Mouse (Mus musculus): ENCODE results near the gene Mettl3. TPM values are rescaled to one million over a fixed set of nuclear protein-coding genes. Genes with fewer than 3 reads are reported as not detected.
"Not testable (repeated sequence)": the region's sequence is repeated elsewhere in the genome, so short reads cannot be mapped to it uniquely, and the experiment has no call there.

Gene Mettl3
- total RNA-seq, 2 experiments from 2014 or later = 15.7 to 18.8 TPM

DNA sequence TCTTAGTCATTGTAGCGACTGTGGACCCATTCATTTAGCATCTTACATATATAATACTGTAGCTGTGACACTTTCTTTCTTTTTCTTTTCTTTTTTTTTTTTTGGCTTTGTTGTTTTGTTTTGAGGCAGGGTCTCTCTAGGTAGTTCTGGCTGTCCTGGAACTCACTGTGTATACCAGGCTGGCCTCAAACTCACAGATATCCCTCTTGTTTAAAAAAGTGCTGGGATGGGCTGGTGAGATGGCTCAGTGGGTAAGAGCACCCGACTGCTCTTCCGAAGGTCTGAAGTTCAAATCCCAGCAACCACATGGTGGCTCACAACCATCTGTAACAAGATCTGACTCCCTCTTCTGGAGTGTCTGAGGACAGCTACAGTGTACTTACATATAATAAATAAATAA is 1.4 kb downstream of the Mettl3 start:
- DNase-seq = not testable (repeated sequence)
- intact Hi-C loops (cut with DNase I) = loop anchor here (10.0 kb wide), 1 partner anchor 419 kb away; the partner anchor contains the start of gene Mettl17

DNA sequence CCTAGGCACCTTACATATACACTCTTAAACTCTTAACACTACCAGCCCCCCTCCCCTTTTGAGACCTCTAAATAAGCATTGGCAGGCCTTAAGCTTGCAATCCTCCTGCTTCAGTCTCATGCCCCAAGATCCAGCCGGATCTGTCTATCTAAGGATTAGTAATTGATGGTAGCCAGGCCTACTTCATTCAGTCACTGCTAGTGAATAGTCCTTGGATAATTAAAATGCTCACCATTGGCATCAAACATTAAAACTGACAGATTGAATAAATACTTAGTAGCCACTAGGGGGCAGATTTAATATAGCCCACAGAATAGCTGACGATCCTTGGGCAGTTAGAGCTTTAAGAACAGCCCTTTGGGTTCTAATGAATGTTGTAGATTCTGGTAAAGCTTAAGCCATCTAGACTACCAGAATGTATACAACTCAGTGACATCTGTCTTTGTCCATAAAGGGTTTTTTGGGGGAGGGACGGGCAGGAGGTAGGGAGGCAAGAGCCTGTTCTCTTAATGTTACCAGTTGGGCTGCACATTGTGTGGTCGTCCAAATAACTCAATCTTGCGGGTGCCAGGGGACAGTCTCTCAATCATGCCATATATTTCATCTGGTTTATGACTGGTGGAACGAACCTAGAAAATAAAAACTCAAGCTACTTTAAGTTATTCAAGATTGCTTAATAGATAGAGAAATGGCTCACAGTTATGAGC is 9.2 kb downstream of the Mettl3 start:
- intact Hi-C loops (cut with DNase I) = loop anchor here (1.0 kb wide), 1 partner anchor 43 kb away; no protein-coding TSS in a partner anchor
- DNase-seq = no peak

DNA sequence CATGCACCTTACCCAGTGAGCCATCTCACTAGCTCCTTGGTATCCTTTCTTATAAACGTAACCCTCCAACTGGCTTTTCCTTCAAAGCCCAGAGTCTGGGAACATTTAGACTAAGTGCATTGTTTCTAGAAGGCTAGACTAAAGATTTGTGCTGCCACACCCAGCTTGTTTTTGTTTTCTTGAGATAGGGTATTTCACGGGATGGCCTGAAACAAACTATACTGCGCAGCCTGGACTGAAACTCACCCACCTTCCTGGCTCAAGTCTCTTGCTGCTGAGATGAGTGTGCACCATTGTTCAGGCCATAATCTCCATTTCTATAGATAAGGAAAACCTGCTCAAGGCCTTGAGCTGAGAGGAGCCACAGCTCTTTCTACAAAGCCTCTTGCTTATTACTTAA is 20.7 kb downstream of the Mettl3 start:
- intact Hi-C loops (cut with DNase I) = no loop called here
- no peak for DNase-seq

DNA sequence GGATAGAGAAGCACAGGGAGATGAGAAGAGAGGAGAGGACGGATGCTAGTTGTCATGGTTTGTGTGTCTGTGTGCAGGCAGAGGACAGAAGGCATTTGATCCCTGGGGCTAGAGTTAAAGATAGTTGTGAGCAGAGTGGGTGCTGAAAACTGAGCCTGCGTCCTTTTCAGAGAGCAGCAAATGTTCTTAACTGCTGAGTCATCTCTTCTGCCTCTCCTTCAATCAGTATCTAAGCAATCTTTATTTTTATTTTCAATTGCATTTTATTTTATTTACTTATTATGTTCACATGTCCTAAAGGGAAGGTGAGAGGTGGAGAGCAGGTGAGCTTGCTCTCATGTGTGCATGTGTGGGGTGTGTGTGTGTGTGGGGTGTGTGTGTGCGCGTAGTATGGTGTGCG is 21.3 kb downstream of the Mettl3 start:
- intact Hi-C loops (cut with DNase I) = no loop called here

DNA sequence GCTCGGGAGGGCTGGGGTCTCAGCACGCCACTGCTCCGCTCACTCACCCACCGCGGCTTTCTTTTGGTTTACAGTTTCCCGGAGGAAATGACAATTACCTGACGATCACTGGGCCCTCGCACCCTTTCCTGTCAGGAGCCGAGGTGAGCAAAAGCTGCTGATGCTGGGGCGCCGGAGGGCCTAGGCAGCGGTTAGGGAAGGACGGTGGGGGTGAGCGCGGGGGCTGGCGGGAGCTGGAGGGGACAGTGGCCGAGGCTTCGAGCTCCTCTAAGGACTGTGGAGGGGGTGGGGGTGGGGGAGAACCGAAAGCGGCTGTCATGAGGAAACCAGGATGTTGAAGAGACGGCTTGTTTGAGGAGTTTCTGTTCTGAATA is 25.2 kb downstream of the Mettl3 start:
- intact Hi-C loops (cut with DNase I) = loop anchor here (1.0 to 2.0 kb wide), 3 partner anchors 23 to 40 kb away; partner anchors contain the start of genes Chd8 and Mettl3
- DNase-seq = no peak

More for the DNA sequence above, 21.3 kb downstream of the Mettl3 start:
- no peak for DNase-seq

DNA sequence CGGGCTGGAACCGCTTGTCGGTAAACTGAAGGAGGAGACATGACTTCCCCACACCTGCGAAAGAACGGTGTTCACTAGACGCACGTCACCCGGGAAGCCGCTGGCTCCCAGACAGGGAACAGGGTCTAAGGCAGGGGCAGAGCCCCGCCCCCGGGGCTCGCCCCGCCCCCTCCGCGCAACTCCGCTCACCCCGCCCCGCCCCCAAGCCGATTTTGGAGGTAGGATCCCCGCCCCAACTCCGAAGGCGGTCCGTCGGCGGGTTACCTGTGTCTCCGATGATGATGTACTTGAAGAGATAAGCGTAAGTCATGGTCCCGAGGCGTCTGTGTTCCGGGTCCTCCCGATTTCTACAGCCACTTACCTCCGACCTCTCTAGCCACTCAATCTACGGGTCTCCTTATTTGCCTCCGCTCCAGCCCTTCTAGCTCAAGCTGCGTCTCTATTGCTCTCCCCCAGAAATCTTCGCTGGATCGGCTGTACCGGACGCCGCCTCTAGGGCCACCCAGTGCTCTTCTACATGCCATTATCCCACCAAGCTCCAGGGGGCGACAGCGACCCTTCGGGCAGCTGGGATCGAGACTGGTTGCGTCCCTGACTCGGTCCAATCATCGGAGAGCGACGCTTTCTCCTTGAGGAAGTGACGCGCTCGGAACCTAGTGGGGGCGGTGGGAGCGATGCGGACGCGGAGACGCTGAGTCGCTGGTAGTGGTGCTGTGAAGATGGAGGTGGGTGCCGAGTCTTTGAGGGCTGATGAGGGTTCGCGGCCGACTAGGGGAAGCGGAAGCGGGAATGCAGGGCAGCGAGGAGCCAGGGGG is 25.8 kb downstream of the Mettl3 start, which contains the start of the genes Tox4 and Rab2b:
TSS of gene Tox4 (plus strand) at position 215 of the 815 bp plus-strand sequence.
TSS of gene Rab2b (minus strand) at position 614 of the 815 bp plus-strand sequence.
- DNase-seq = peak; percentile 99 to 100
- intact Hi-C loops (cut with DNase I) = loop anchor here (1.0 to 2.0 kb wide), 3 partner anchors 22 to 40 kb away; partner anchors contain the start of genes Chd8 and Mettl3

DNA sequence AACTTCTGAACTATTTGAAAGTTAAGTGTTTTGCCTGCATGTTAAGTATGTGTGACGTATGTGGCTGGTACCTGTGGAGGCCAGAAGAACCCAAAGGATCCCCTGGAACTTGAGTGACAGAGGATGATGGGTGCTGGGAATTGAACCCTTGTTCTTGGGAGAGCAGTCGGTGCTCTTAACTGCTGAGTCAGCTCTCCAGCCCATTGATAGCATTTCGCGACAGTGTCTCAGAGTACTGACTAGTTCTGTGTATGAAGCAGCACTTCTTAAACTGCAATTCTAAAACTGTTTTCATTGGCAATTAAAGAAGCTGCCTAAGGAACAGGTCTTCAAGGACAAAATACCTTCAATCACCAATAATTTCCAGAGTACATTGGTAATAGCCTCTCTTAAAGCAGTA is 27.7 kb downstream of the Mettl3 start:
- intact Hi-C loops (cut with DNase I) = no loop called here
- no peak for DNase-seq

DNA sequence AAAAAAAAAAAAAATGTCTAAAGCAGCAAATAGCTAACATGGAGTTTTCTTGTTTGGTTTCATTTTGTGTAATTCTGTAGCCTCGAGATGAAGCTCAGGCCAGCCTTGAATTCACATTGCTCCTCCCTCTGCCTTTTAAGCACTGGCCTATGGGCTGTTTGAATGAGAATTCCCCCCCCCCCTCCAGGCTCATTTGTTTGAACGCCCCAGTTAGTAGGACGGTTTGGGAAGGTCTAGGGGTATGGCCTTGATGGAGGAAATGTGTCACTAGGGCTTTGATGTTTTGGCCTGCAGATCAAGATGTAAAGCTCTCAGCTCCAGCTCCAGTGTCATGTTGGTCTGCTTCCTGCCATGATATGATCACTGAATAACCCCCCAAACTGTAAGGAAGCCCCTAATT is 32.1 kb downstream of the Mettl3 start:
- intact Hi-C loops (cut with DNase I) = no loop called here
- no peak for DNase-seq

DNA sequence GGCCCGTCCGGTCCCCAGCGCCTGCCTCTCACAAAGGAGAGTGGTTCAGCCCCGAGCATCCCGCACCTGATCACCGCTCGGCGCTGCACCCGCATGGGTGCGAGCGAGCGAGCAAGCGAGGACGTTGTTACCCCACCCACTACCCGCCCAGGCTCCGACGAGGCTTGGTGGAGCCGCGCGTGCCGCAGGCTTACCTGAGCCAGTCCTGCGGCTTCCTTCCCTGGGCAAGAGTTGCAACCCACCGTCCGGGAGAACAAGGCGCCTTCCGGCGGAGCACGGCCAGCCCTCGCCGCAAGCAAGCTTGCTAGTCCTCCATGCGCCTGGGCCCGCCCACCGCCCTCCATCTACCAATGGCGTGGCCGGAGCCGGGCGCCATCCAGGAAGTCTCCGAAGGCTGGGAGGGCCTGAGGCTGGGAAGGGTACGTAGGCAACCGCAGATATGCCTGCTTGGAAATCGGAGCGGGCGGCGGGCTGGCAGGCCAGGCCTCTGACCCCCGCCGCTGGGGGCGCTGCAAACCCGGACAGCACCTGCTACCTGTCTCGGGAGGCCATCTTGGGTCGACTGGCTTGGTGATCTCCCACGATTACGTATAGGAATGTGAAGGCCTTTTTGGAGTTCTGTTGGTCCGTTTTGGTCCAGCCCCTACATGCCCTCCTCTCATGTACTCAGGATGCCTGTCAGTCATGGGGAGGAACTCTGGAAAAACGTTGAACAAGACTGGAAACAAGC is 47.3 kb downstream of the Mettl3 start, which contains the start of gene Chd8:
TSS of gene Chd8 (minus strand) at position 297 of the 730 bp plus-strand sequence.
- intact Hi-C loops (cut with DNase I) = loop anchor here (2.0 kb wide), 1 partner anchor 21 kb away; the partner anchor contains the start of genes Rab2b and Tox4

DNA sequence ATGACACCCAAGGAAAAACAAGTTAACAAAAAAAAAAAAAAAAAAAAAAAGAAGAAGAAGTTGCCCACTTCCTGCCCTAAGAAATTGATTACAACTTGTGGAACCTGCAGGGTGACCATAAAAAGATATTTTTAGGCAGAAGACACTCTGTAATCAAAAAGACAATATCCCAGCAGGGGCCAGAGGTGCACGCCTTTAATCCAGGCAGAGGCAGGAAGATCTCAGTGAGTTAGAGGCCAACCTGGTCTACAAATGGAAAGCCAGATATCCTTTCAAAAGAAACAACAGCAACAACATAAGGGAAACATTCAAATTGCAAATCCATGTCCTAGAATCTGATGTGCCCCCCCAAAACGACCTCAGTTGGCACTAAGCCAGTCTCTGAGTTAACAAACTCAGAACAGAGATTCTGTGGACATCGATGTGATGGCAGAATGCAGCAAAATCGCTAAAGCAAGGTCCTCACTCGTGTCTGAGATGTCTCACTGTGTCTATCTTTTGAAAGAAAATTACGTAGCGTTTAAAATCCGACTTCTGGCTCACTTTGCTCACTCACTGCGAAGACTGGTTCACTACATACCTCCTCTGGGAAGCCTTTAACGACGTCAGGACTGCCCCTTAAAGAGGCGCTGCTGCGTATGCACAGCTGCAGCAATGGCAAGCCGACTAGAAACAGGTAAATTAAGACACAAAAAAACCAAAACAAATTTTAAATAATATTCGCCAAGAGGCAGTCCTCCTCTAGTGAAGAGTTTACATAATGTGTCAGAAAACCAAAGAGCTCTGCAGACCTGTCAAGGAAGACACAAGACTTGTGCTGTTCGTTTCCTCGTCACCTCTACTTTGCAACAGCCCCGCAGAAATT is 48.4 kb downstream of the Mettl3 start:
- intact Hi-C loops (cut with DNase I) = loop anchor here (2.0 kb wide), 1 partner anchor 22 kb away; the partner anchor contains the start of genes Rab2b and Tox4

More for the DNA sequence above, 47.3 kb downstream of the Mettl3 start, which contains the start of gene Chd8:
- peak; percentile 98 for DNase-seq

DNA sequence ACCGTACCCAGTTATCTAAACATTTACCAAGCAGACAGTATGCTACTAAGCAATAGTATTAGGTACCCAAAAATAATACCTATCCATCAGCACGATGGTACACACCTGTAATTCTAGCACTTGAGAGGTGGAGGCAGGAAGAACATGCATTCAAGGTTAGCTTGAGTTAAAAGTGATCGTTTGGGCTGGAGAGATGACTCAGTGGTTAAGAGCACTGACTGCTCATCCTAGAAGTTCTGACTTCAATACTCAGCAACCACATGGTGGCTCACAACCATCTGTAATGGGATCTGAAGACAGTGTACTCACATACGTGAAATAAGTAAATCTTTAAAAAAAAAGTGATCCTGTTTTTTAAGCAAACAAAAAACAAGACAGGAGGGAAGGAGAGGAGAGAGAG is 58.8 kb downstream of the Mettl3 start:
- DNase-seq = no peak
- intact Hi-C loops (cut with DNase I) = no loop called here

More for the DNA sequence above, 48.4 kb downstream of the Mettl3 start:
- peak in 1 of 2 experiments; percentile 21 for DNase-seq

Other genes starting within 250 kb of the Mettl3 start
- 100 to 1,000 TPM; 145 to 165 TPM for gene Hnrnpc, start 201.1 kb downstream of the Mettl3 start, total RNA-seq (2021)
- gene Rpgrip1, start 194.4 kb downstream of the Mettl3 start, total RNA-seq (2021) = under 1 TPM; 0.45 to 0.97 TPM
- 10 to 100 TPM; 33.8 to 37.2 TPM for gene Supt16, start 107.7 kb downstream of the Mettl3 start, total RNA-seq (2021)
- gene Chd8, start 47.3 kb downstream of the Mettl3 start, total RNA-seq (2021) = 10 to 100 TPM; 60.3 to 67.6 TPM
- gene Tox4, start 26.0 kb downstream of the Mettl3 start, total RNA-seq (2021) = 10 to 100 TPM; 35.5 to 36.8 TPM
- 10 to 100 TPM in 1 of 2 experiments, 1 to 10 TPM in 1; 7.6 to 10.6 TPM for gene Rab2b, start 25.6 kb downstream of the Mettl3 start, total RNA-seq (2021)
- gene Sall2, start 23.6 kb upstream of the Mettl3 start, total RNA-seq (2021) = 1 to 10 TPM; 4.6 to 5.7 TPM
- not detected for gene Olfr1513, start 51.3 kb upstream of the Mettl3 start, total RNA-seq (2021)
- not detected for gene Olfr1512, start 74.0 kb upstream of the Mettl3 start, total RNA-seq (2021)
- not detected for gene Olfr1511, start 92.3 kb upstream of the Mettl3 start, total RNA-seq (2021)
- not detected for gene Olfr1510, start 109.2 kb upstream of the Mettl3 start, total RNA-seq (2021)
- not detected for gene Olfr1509, start 137.9 kb upstream of the Mettl3 start, total RNA-seq (2021)
- not detected for gene Olfr1508, start 162.4 kb upstream of the Mettl3 start, total RNA-seq (2021)
- not detected for gene Olfr1507, start 190.6 kb upstream of the Mettl3 start, total RNA-seq (2021)

Measured in heart, postnatal 10 days (tissue).